Mouse (Mus musculus): Measurements from ENCODE around the gene Rdh9. TPM values are rescaled to one million over a fixed set of nuclear protein-coding genes. Genes with fewer than 3 reads are reported as not detected.
"Not testable (repeated sequence)": the region's sequence is repeated elsewhere in the genome, so short reads cannot be mapped to it uniquely, and the experiment has no call there.

Rdh9 gene
- total RNA-seq, 1 experiment: 0.27 TPM

DNA sequence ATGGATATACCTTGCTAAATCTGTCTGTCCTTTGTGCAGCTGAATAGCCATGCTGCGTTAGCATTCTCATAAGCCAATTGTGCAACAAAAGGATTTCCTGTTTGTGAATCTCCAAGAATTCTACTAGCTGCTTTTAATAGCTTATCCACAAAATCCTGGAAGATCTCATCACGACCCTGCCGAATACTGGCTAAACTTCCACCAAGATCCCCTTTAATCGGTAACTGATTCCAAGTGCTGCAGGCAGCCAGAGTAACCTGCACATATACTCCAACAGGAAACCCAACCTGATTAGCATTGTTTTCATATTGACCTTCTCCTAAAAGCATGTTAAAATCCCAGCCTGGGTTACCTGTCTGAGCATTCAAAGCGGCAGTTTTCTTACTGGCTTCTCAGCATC is 59.1 kb downstream of the Rdh9 start:
- Histone ChIP-seq H3K36me3 (ENCODE audit: control insufficient read depth, insufficient read depth, low read length, poor library complexity, severe bottlenecking) (no peaks in the 10 kb centered on the region), H3K27ac (ENCODE audit: insufficient read depth, low read depth, low read length, poor library complexity, severe bottlenecking) (no peak overlapping the region), H3K4me3 (ENCODE audit: insufficient read depth in 1 of 2, low read depth in 1 of 2, low read length in 2 of 2, poor library complexity in 1 of 2, severe bottlenecking in 1 of 2) (no peak overlapping the region), H3K9ac (ENCODE audit: insufficient read depth, low read depth, low read length, poor library complexity, severe bottlenecking) (no peak overlapping the region), H3K4me1 (ENCODE audit: control insufficient read depth in 2 of 2, insufficient read depth in 2 of 2, low read length in 2 of 2, poor library complexity in 1 of 2) (no peaks in the 10 kb centered on the region), H3K9me3 (ENCODE audit: control insufficient read depth, insufficient read depth, low read depth, low read length) (no peaks in the 10 kb centered on the region)
- in situ Hi-C loops (cut with MboI; ENCODE audit: low sequenced_read_pairs in 2 of 2, unreplicated experiment in 2 of 2): no loop called here
- DNase-seq (ENCODE audit: low read depth, low spot score): no peak
- TF ChIP-seq ZC3H11A (IDR thresholded peaks at IDR 0.05; ENCODE audit: borderline replicate concordance, low read depth, low read length) (no peak), HCFC1 (IDR thresholded peaks at IDR 0.05; ENCODE audit: borderline replicate concordance, insufficient read depth, low read length) (no peak), ZNF384 (IDR thresholded peaks at IDR 0.05; ENCODE audit: low read depth, low read length) (no peak), CHD2 (IDR thresholded peaks at IDR 0.05; ENCODE audit: low read depth, low read length) (no peak), MAFK (IDR thresholded peaks at IDR 0.05; ENCODE audit: insufficient read depth, low read depth, low read length) (no peak)

DNA sequence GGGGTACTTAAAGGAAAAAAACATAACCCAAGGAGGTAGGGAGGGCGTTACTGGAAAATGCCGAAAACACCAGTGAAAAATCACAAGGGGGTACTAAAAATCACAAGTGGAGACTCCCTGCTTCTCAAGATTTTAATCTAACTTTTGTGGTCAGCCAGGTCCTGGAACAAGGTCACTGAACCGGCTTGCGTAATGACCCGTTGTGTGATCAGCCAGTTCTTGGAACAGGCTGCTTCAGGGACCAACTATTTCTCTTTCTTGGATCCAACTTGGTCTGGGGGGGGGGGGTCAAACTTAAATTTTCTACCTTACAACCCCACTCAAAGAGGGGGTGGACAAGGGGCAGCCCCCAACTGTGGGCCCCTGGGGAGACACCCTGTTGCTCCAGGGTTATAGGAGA is 61.6 kb downstream of the Rdh9 start:
- H3K9ac ChIP-seq (ENCODE audit: insufficient read depth, low read depth, low read length, poor library complexity, severe bottlenecking); H3K4me3 ChIP-seq (ENCODE audit: insufficient read depth in 1 of 2, low read depth in 1 of 2, low read length in 2 of 2, poor library complexity in 1 of 2, severe bottlenecking in 1 of 2); in situ Hi-C loops (cut with MboI; ENCODE audit: low sequenced_read_pairs in 2 of 2, unreplicated experiment in 2 of 2); DNase-seq (ENCODE audit: low read depth, low spot score); H3K27ac ChIP-seq (ENCODE audit: insufficient read depth, low read depth, low read length, poor library complexity, severe bottlenecking); H3K9me3 ChIP-seq (ENCODE audit: control insufficient read depth, insufficient read depth, low read depth, low read length); H3K4me1 ChIP-seq (ENCODE audit: control insufficient read depth in 2 of 2, insufficient read depth in 2 of 2, low read length in 2 of 2, poor library complexity in 1 of 2); H3K36me3 ChIP-seq (ENCODE audit: control insufficient read depth, insufficient read depth, low read length, poor library complexity, severe bottlenecking): not testable (repeated sequence)

GRCm38 (mm10) chr10:127838539-127838938 is 62.4 kb downstream of the Rdh9 start:
- TF ChIP-seq MAFK (IDR thresholded peaks at IDR 0.05; ENCODE audit: insufficient read depth, low read depth, low read length): no peak
- TF ChIP-seq ZC3H11A (IDR thresholded peaks at IDR 0.05; ENCODE audit: borderline replicate concordance, low read depth, low read length): no peak
- no peak for TF ChIP-seq HCFC1 (IDR thresholded peaks at IDR 0.05; ENCODE audit: borderline replicate concordance, insufficient read depth, low read length)
- TF ChIP-seq ZNF384 (IDR thresholded peaks at IDR 0.05; ENCODE audit: low read depth, low read length): no peak
- no peak for TF ChIP-seq CHD2 (IDR thresholded peaks at IDR 0.05; ENCODE audit: low read depth, low read length)
- H3K9ac ChIP-seq (ENCODE audit: insufficient read depth, low read depth, low read length, poor library complexity, severe bottlenecking): no peak overlapping the region
- no peaks in the 10 kb centered on the region for H3K9me3 ChIP-seq (ENCODE audit: control insufficient read depth, insufficient read depth, low read depth, low read length)
- in situ Hi-C loops (cut with MboI; ENCODE audit: low sequenced_read_pairs in 2 of 2, unreplicated experiment in 2 of 2): no loop called here
- no peaks in the 10 kb centered on the region for H3K36me3 ChIP-seq (ENCODE audit: control insufficient read depth, insufficient read depth, low read length, poor library complexity, severe bottlenecking)
- no peak overlapping the region for H3K4me3 ChIP-seq (ENCODE audit: insufficient read depth in 1 of 2, low read depth in 1 of 2, low read length in 2 of 2, poor library complexity in 1 of 2, severe bottlenecking in 1 of 2)
- no peaks in the 10 kb centered on the region for H3K4me1 ChIP-seq (ENCODE audit: control insufficient read depth in 2 of 2, insufficient read depth in 2 of 2, low read length in 2 of 2, poor library complexity in 1 of 2)
- no peak for DNase-seq (ENCODE audit: low read depth, low spot score)
- H3K27ac ChIP-seq (ENCODE audit: insufficient read depth, low read depth, low read length, poor library complexity, severe bottlenecking): no peak overlapping the region

- no peak overlapping the region for H3K4me3 ChIP-seq (ENCODE audit: insufficient read depth in 1 of 2, low read depth in 1 of 2, low read length in 2 of 2, poor library complexity in 1 of 2, severe bottlenecking in 1 of 2)
- DNase-seq (ENCODE audit: low read depth, low spot score): no peak
- no peaks in the 10 kb centered on the region for H3K36me3 ChIP-seq (ENCODE audit: control insufficient read depth, insufficient read depth, low read length, poor library complexity, severe bottlenecking)
- TF ChIP-seq MAFK (IDR thresholded peaks at IDR 0.05; ENCODE audit: insufficient read depth, low read depth, low read length) (no peak), CHD2 (IDR thresholded peaks at IDR 0.05; ENCODE audit: low read depth, low read length) (no peak), HCFC1 (IDR thresholded peaks at IDR 0.05; ENCODE audit: borderline replicate concordance, insufficient read depth, low read length) (no peak)
- no peak overlapping the region for H3K9ac ChIP-seq (ENCODE audit: insufficient read depth, low read depth, low read length, poor library complexity, severe bottlenecking)
- H3K27ac ChIP-seq (ENCODE audit: insufficient read depth, low read depth, low read length, poor library complexity, severe bottlenecking): no peak overlapping the region
- in situ Hi-C loops (cut with MboI; ENCODE audit: low sequenced_read_pairs in 2 of 2, unreplicated experiment in 2 of 2): no loop called here
- H3K9me3 ChIP-seq (ENCODE audit: control insufficient read depth, insufficient read depth, low read depth, low read length): no peaks in the 10 kb centered on the region
- H3K4me1 ChIP-seq (ENCODE audit: control insufficient read depth in 2 of 2, insufficient read depth in 2 of 2, low read length in 2 of 2, poor library complexity in 1 of 2): no peaks in the 10 kb centered on the region
Observed at GRCm38 (mm10) chr10:127840776-127841175, 64.6 kb downstream of the Rdh9 start.

Other genes starting within 250 kb of the Rdh9 start
- gene Nxph4, start 241.8 kb upstream of the Rdh9 start, total RNA-seq (2012; rRNA removed): 0.76 and 1.6 TPM in 2 replicates
- gene Lrp1, start 155.2 kb upstream of the Rdh9 start, total RNA-seq (2012; rRNA removed): 69.6 and 91.4 TPM in 2 replicates
- gene Stat6, start 133.4 kb upstream of the Rdh9 start, total RNA-seq (2012; rRNA removed): 18.6 and 26.0 TPM in 2 replicates
- gene Nemp1, start 109.5 kb upstream of the Rdh9 start, total RNA-seq (2012; rRNA removed): 23.6 and 35.6 TPM in 2 replicates
- gene Nab2, start 107.8 kb upstream of the Rdh9 start, total RNA-seq (2012; rRNA removed): 10.6 and 13.8 TPM in 2 replicates
- 1.7 and 3.2 TPM in 2 replicates for gene Myo1a, start 71.2 kb upstream of the Rdh9 start, total RNA-seq (2012; rRNA removed)
- 0.37 and 0.45 TPM in 2 replicates for gene Tac2, start 51.9 kb upstream of the Rdh9 start, total RNA-seq (2012; rRNA removed)
- gene Zbtb39, start 36.8 kb upstream of the Rdh9 start, total RNA-seq (2012; rRNA removed): 6.3 and 8.3 TPM in 2 replicates
- 0.49 and 0.69 TPM in 2 replicates for gene Gpr182, start 24.7 kb upstream of the Rdh9 start, total RNA-seq (2012; rRNA removed)
- gene Rdh1, start 16.7 kb upstream of the Rdh9 start, total RNA-seq (2012; rRNA removed): 1.1 TPM in 2 replicates
- 0.21 TPM in 1 of 2 replicates, not detected in the other for gene Rdh16f1, start 16.6 kb upstream of the Rdh9 start, total RNA-seq (2012; rRNA removed)
- gene Rdh16, start 24.8 kb downstream of the Rdh9 start, total RNA-seq (2012; rRNA removed): 0.09 and 0.11 TPM in 2 replicates
- not detected in 2 replicates for gene Rdh19, start 73.5 kb downstream of the Rdh9 start, total RNA-seq (2012; rRNA removed)
- 0.26 TPM in 1 of 2 replicates, not detected in the other for gene Rdh16f2, start 90.1 kb downstream of the Rdh9 start, total RNA-seq (2012; rRNA removed)
- not detected in 2 replicates for gene Rdh7, start 112.4 kb downstream of the Rdh9 start, total RNA-seq (2012; rRNA removed)
- gene Sdr9c7, start 122.1 kb downstream of the Rdh9 start, total RNA-seq (2012; rRNA removed): 0.27 TPM in 1 of 2 replicates, not detected in the other
- gene Hsd17b6, start 231.2 kb downstream of the Rdh9 start, total RNA-seq (2012; rRNA removed): 0.22 TPM in 1 of 2 replicates, not detected in the other
- gene Prim1, start 238.8 kb downstream of the Rdh9 start, total RNA-seq (2012; rRNA removed): 51.8 and 63.5 TPM in 2 replicates

Measured in ES-E14 (cell line).